Mouse (Mus musculus) CH12.LX (cell line): ENCODE measurements around the gene Usp45.

Source experiments
- CHD1 ChIP-seq: IDR thresholded peaks from 2 replicates; pipeline ENCODE4 v1.6.1; 2012; ENCODE audit warnings: low read depth, low read length, improper control_type of control experiment, inconsistent platforms
- CTCF ChIP-seq, 2 experiments: IDR thresholded peaks in 1 of 2; conservative IDR thresholded peaks in 1 of 2; 2 replicates each; pipeline ENCODE4 v1.5.1; 2011 to 2012; ENCODE audit warnings: low read depth in 2 of 2, low read length in 2 of 2, improper control_type of control experiment in 1 of 2, inconsistent platforms in 1 of 2, mild to moderate bottlenecking in 1 of 2, moderate library complexity in 1 of 2
- ELF1 ChIP-seq: IDR thresholded peaks from 2 replicates; pipeline ENCODE4 v1.6.1; 2014; ENCODE audit warnings: low read depth, mild to moderate bottlenecking, inconsistent platforms, low read length, improper control_type of control experiment
- JUND ChIP-seq: conservative IDR thresholded peaks from 2 replicates; pipeline ENCODE4 v1.6.1; 2011; ENCODE audit warnings: low read depth, low read length, improper control_type of control experiment
- MAZ ChIP-seq: IDR thresholded peaks from 2 replicates; pipeline ENCODE4 v1.6.1; 2012; ENCODE audit warnings: low read depth, mild to moderate bottlenecking, inconsistent platforms, low read length, improper control_type of control experiment, moderate library complexity
- MEF2A ChIP-seq: IDR thresholded peaks from 2 replicates; pipeline ENCODE4 v1.6.1; 2014; ENCODE audit warnings: low read depth, mild to moderate bottlenecking, inconsistent platforms, low read length, improper control_type of control experiment, borderline replicate concordance
- POLR2A ChIP-seq: IDR thresholded peaks from 2 replicates; pipeline ENCODE4 v1.6.1; 2011; ENCODE audit warnings: low read depth, mild to moderate bottlenecking, improper control_type of control experiment, low read length

DNA sequence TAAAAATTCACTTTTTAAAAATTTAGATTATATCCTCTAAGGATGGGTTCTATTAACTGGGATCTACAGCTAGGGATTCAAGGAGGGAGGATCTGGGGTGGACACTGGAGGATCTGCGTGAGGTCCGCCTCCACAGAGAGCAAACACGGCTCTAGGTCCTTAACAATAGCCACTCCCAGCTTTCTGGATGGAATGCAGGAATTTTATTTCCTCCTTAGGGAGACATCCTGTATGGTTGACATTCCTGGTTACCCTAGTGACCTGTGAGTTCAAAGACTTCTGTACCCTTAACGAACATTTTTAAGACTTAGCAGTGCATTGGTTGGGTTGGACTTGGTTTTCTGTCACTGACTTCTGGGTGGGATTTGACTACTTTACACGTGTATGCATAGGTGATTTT is 21.2 kb upstream of the Usp45 start:
- TF ChIP-seq CTCF (conservative IDR thresholded peaks at IDR 0.05 in 1 of 2, IDR thresholded peaks at IDR 0.05 in 1 of 2; ENCODE audit: low read depth in 2 of 2, low read length in 2 of 2): no peak
- TF ChIP-seq POLR2A: no peak
- TF ChIP-seq JUND: no peak
- no peak for TF ChIP-seq MEF2A
- no peak for TF ChIP-seq MAZ
- no peak for TF ChIP-seq ELF1
- no peak for TF ChIP-seq CHD1
